Mouse (Mus musculus) adrenal gland, adult 8-10 months (tissue): ENCODE results near the gene Olfr478. TPM values are rescaled to one million over a fixed set of nuclear protein-coding genes. Genes with fewer than 3 reads are reported as not detected.
"Not testable (repeated sequence)": the region's sequence is repeated elsewhere in the genome, so short reads cannot be mapped to it uniquely, and the experiment has no call there.

ENCODE experiments used
- DNase-seq: peaks from one replicate; pipeline ENCODE4 v3.0.0; 2022
- total RNA-seq, 4 experiments: library from RNA; stranded (reverse); gene quantifications; 2 replicates each; pipeline ENCODE4 v1.2.4; 2022

Olfr478 gene
- not detected for total RNA-seq

DNA sequence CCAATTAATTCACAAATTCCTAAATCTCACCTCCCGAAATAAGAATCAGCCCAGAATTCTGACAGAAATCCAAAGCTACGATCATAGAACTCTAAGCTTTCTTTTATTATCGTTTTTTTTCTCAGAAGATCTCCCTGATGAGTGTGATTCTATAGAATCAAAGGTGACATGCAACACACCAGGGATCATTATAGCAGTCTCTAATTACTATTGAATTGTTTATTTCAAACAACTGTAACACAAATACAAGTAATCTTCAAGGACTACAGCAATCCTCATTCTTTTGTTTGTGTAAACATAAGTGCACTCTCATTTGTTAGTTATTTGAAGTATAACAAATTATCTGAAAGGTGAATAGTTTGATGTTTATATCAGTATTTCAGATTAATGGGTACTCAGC, at the start of gene Olfr478:
Olfr478 (minus strand) TSS at position 101 of the 400 bp plus-strand sequence.
- no peak for DNase-seq

DNA sequence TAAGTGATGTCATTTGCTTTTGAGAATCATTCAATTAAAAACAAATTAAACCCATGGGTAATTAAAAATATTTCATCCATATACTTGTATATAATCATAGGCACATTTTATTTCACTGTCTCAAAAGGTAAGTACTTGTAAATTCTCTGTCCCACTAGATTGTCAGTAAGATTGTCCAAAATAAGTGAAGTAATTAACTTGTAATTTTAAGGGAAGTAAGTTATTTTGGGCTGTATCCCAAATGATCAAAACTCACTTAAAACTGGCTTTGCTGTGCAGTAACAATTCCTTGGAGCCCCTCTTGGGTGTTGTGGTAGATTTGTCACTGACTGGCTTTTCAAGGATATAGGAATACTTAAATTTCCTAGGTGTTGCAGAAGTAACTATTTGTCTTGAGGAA, 45.8 kb upstream of the Olfr478 start, which contains the start of gene Olfr481:
Olfr481 (plus strand) TSS at position 301 of the 400 bp plus-strand sequence.
- DNase-seq, result no peak

DNA sequence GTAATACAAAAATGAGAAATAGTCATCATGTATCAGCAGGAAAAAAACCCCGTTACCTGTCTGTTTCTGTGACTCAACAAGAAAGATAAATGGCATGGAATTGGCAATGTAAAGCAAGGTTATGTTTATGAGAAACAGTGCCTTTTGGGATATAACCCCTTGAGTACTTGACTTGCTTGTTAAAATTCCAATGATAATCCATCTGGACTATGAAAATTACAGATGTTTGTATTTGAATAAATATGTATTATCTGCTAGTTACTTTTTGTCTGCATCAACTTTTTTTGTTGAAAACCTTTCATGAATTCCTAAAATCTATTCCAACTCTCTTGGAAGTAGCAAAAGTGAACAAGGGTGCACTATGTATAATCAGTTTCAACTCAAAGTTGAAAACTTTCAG, 33.5 kb upstream of the Olfr478 start, which contains the start of gene Olfr480:
Olfr480 (minus strand) TSS at position 101 of the 400 bp plus-strand sequence.
- DNase-seq, result no peak

DNA sequence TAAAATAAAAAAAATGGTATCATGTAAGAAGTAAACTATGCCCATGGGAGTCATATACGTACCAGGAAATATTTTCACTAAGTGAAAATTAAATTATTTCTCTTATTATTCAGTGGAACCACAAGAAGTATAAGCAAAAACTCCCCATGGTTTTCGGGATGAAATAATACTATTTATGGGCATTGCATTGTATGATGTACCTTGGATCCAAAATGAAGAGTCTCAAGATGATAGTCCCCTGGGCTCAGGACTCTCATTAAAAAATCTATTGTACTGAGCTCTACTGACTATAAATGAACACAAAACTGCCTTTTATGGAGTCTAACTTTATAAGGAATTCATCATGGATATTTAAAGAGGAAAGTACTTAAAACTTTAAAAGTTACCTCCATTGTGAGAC, 16.6 kb upstream of the Olfr478 start, which contains the start of gene Olfr479:
Olfr479 (plus strand) TSS at position 301 of the 400 bp plus-strand sequence.
- DNase-seq, result no peak

DNA sequence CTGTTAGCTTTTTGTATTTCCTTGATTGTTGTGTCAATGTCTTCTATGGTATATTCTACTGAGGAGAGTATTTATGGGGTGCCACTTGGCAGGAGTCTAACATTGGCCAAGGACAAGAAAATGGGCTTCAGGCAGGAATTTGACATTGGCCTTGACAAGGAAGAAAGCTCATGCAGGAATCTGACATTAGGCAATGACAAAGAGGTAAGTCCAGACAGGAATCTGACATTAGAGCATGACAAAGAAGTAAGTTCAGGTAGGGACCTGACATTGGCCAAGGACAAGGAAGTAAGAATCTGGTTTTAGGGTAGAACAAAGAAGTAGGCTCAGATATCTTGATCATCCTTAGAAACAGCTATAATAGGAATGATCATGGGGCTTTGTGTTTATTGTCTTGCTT, 19.5 kb downstream of the Olfr478 start:
- not testable (repeated sequence) for DNase-seq

DNA sequence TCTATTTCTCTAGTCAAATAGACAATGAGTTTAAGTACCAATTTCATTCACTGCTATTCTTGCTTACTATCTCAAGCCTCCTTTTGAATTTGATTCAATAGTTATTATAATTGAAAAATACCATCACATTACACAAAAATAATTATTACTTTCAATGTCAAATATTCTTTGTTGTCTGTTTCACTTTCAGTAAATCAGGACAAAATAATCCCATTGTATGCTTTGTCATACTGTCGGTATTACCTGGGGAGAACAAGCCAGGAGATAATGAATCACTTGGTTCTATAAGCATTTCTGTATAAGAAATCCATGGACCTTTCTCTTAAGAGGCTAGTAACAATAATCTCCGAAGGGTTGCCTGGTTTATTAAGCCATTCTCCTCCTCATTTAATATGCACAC, 47.4 kb downstream of the Olfr478 start, which contains the start of gene Olfr477:
Olfr477 (plus strand) TSS at position 301 of the 400 bp plus-strand sequence.
- no peak for DNase-seq

Other genes starting within 250 kb of the Olfr478 start
- not detected for gene Ovch2, start 232.8 kb downstream of the Olfr478 start, total RNA-seq
- gene Olfr467, start 221.7 kb downstream of the Olfr478 start, total RNA-seq, result not detected
- gene Olfr469, start 208.4 kb downstream of the Olfr478 start, total RNA-seq, result not detected
- not detected for gene Olfr470, start 186.5 kb downstream of the Olfr478 start, total RNA-seq
- gene Olfr472, start 136.1 kb downstream of the Olfr478 start, total RNA-seq, result not detected
- gene Olfr473, start 103.5 kb downstream of the Olfr478 start, total RNA-seq, result not detected
- not detected for gene Olfr474, start 79.3 kb downstream of the Olfr478 start, total RNA-seq
- gene Olfr476, start 69.2 kb downstream of the Olfr478 start, total RNA-seq, result not detected
- under 1 TPM in 1 of 4 experiments, not detected in 3; 0.12 TPM for gene Olfr477, start 47.3 kb downstream of the Olfr478 start, total RNA-seq
- not detected for gene Olfr479, start 16.7 kb upstream of the Olfr478 start, total RNA-seq
- not detected for gene Olfr480, start 33.4 kb upstream of the Olfr478 start, total RNA-seq
- not detected for gene Olfr481, start 45.9 kb upstream of the Olfr478 start, total RNA-seq
- gene Olfr482, start 63.6 kb upstream of the Olfr478 start, total RNA-seq, result 1 to 10 TPM; 1.2 to 1.8 (median 1.7) TPM
- gene Olfr483, start 66.9 kb upstream of the Olfr478 start, total RNA-seq, result not detected
- gene Olfr484, start 93.5 kb upstream of the Olfr478 start, total RNA-seq, result not detected
- not detected for gene Olfr485, start 125.9 kb upstream of the Olfr478 start, total RNA-seq
- gene Olfr486, start 138.8 kb upstream of the Olfr478 start, total RNA-seq, result not detected
- gene Olfr487, start 180.6 kb upstream of the Olfr478 start, total RNA-seq, result not detected
- not detected for gene Olfr488, start 224.4 kb upstream of the Olfr478 start, total RNA-seq